Mouse (Mus musculus) bone marrow macrophage, adult 2 months (primary cell): ENCODE measurements around the gene Gm49368.

Experiments
- CTCF ChIP-seq: IDR thresholded peaks from 2 replicates; pipeline ENCODE4 v1.5.1; 2012; ENCODE audit warnings: low read depth, mild to moderate bottlenecking, low read length, moderate library complexity
- POLR2A ChIP-seq: IDR thresholded peaks from 2 replicates; pipeline ENCODE4 v1.6.1; 2012; ENCODE audit warnings: mild to moderate bottlenecking, low read depth, low read length, borderline replicate concordance

DNA sequence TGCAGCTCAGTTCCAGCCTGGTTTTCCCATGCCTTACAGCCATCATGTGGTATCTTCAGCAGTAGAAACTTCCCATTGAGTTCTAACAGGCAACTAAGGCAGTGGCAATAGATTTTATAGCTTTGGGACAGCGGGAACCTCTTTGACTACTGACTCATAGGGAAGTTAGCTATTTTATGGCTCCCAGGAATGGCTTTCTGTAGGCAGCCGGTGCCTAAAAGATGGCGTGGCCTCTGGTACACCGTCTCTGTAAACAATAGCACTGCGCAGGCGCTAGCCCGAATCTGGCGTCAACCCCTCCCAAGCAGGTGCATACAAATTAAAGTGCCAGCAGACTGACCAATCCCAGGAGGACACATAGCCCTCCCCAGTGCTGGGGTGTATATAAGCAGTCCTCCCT lies 88.5 kb downstream of the Gm49368 start:
- no peak for TF ChIP-seq CTCF
- TF ChIP-seq POLR2A: no peak
